ENCODE assay signal across 14 mouse cellular contexts in the genomic region with DNA sequence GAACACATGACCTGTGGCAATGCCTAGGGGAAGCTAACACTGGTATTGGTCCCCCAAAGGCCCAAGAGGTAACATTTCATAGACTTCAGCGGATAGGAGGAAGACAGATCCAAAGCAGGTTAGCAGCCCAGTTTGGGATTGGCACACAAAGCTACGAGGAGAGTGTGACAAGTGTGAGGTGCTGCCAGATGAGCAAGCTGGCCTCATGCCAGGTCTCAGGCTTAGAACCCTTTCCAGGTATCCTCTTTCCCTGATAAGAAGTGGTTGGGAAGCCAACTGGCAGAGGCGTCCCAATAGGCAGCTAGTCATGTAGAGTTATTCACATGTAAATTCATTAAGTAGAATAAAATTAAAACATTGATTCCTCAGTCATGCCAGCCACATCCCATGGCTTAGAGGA.
"Had no signal": no experiment of that assay in that cellular context is flagged by ENCODE, and none has a peak within 500 bp of the region (broad histone marks: within the 10 kb centered on the region; RNA-seq: fewer than 3 reads in every experiment).

No protein-coding gene starts in this region.

- DNase-seq: kidney, postnatal 10 days; kidney, postnatal 4 days; liver; lung, adult 2 months; retina, postnatal 1 day; thymus, adult 2 months; thymus, postnatal 36 days had no signal

- H3K4me3 ChIP-seq: limb, embryonic 12.5 days; liver, embryonic 15.5 days; megakaryocyte, embryonic 14.5 days; midbrain, embryonic 12.5 days; neural tube, embryonic 13.5 days; stomach, embryonic 15.5 days had no signal

- H3K27ac ChIP-seq: limb, embryonic 12.5 days; liver, embryonic 15.5 days; macrophage; midbrain, embryonic 12.5 days; neural tube, embryonic 13.5 days; stomach, embryonic 15.5 days had no signal
